Mouse (Mus musculus) CD4-positive helper T cell, adult 2 months (primary cell): Measurements from ENCODE around the gene Gm17728.
"Not testable (repeated sequence)": the region's sequence is repeated elsewhere in the genome, so short reads cannot be mapped to it uniquely, and the experiment has no call there.

ENCODE experiments used
- DNase-seq: peaks from one replicate; pipeline ENCODE4 v3.0.0-alpha.2; 2012; ENCODE audit warnings: low read depth, missing footprints, low spot score

The Gm17728 gene

DNA sequence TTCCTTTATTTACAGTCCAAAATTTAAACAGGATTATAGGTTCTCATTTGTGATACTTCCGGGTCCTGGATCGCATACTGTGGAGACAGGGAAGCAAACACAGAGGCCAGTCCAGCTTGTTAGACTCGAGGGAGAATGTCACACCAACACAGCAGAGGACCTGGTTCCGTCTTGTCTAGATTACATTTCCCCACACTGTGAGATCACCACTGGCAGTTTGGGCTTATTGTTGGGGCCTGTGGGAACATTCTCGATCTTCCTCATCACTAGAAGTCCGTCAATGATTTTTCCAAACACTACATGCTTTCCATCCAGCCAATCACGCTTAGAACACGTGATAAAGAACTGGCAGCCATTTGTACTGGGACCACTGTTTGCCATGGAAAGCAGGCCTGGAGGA is at the start of gene Gm17728:
Gene Gm17728, plus strand, starts transcription at position 301 of the 400 bp plus-strand sequence.
- DNase-seq = not testable (repeated sequence)

DNA sequence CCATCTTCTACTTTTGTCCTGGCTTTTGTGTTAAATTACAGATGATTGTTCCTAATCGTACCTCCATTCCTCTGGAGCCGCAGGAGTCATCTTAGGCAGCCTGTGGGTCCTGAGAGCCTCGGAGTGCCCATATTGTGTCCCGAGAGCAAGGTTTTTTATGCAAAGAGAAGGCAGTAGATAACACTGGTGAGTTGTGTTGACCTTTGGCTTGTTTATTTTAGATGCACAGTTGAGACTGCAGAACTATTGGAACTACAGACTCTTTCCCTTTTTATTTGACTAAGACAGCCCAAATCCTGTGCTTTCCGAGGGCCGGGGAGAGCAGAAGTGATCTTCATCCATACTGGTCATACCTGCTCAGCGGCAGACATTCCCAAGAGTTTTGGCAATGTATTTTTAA is 24.4 kb upstream of the Gm17728 start:
- no peak for DNase-seq

DNA sequence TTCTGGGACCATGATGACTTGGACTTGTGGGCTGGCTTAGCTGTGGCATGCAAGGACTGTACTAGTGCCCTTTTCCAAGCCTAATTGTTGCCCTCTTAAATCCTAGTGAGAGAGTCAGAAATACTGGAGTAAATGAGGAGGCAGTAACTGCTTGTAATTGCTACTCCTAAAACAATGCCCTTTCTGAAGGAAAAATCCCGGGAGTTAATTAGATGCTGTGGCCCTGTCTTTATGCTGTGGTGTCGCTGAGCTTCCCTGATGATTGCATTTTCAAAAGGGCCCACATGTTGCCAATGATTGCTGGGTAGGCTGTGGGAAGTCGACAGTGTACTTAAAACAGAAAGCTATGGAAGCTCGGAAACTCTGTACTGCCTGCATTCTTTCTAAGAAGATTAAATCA is 23.3 kb upstream of the Gm17728 start:
- DNase-seq = no peak

DNA sequence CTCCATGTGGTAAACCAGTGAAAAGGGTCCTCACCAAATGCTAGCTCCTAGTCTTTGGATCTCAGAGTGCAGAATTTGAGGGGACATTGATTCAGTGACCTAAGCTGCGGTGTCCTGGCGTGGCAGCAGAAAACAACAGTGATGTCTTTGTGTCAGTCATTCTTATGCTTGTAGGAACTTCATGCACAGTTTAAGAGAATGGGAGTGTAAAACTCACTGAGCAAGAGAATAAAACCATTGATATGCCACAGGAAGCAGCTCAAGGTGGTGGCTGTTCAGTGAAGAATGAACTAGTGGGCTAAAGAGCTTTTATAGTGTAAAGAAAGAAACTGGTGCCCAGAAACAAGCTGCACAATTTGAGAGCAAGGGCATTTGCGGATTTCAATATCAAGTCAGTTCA is 17.9 kb upstream of the Gm17728 start:
- no peak for DNase-seq

DNA sequence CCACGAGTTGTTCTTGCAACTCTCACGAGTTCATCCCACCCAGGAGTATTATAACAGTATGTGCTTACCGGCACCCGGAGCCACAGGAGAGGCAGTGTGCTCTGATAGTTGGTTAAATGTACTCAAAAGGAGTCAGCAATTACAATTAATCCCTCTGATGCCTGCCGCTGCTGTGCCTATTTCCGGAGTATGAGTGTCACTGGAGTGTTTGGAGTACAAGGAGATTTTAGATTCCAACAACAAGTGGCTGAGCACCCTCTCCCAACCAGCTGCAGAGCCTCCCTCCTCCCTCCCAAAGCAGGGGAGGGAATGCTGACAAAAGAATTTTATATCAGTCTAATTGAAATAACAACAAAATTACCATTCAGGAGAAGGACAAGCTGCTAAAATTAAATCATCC is 14.2 kb upstream of the Gm17728 start:
- no peak for DNase-seq

DNA sequence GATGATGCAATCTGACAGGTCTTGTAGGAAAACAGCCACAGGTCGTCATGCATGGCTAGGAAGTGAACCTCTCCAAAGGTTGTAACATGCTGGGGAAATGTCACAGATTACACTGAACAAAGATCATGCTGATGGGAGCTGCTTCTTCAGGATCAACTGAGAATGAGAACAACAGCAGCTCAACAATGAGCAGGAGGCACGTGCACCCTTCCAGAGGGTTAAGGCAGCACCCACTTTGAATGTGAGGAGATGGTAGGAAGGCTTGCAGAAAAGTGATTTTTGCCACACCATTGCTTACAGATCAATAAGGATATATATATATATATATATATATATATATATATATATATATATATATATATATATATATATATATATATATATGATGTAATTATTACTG is 2.8 kb upstream of the Gm17728 start:
- DNase-seq = no peak

DNA sequence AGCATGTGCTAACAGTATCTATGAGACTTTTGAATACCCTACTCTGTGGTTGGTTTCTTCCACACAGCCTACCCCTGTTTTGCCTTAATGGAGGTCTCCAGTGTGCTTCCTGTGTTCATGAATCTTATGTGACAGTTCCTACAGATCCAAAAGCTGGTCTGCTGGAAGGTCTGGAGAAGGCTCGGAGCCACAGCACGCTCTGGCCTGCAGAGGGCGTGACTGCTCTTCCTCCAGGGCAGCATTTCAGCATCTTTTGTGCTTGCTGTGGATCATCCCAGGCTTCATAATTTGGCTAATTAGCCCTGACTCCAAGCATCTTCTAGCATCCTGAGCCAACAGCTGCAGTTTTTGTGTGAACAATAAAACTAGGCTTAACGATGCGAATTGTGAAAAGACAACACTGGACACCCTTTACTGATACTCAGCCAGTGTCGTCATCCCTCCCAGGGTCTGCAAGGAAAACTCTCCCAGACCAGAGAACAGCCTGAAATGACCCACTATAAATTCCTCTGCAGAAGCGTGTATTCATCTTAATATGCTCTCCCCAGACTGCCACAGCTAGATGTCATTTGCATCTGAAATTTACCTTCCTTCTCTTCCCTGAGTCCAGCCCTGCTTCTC is 6.6 kb downstream of the Gm17728 start:
- no peak for DNase-seq

DNA sequence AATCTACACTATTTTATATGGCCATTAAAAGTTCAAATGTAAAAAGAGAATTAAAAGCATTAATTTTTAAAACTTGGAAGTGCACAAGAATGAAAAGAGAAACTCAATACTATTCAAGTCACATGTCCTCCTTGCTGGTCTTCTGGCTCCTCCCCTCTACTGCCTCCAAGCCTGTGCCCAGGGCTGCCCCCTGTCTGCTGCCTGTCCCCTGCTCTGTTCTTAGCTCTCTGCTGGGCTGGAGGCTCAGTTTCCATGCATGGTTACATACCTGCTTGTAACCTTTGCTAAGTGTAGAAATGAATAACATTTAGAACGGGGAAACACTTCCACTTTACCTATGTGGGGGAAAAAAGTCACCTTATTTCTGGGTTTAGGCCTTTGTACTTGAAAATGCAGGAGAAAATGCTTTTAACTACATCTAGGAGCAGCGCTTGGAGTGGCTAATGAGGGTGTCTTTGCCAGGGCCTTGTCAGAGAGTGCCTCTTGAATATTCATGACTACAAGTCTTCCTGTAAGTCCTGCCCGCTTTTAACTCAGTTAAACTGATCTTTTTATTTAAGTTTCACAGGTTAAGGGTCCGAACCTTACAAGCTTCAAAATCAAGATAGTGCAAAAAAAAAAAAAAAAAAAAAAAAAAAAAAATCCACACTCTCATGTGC is 18.3 kb downstream of the Gm17728 start:
- no peak for DNase-seq

DNA sequence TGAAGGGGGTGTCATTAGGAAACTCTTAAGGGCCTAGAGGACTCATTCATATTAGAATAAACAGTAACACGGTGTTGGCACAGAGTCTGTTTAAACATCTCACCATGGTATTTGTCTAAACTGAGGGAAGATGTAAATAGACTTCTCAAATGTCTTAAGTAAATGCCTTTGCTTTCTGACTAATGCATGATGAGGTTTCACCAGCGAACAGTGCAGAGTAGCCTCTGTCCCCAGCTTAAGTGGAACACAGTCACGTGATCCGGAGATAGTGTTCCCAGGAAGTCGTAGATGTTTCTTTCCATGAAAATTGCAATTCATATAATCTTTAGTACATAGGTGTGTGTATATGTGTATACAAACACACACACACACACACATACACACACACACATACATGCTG is 34.5 kb downstream of the Gm17728 start:
- DNase-seq = no peak

DNA sequence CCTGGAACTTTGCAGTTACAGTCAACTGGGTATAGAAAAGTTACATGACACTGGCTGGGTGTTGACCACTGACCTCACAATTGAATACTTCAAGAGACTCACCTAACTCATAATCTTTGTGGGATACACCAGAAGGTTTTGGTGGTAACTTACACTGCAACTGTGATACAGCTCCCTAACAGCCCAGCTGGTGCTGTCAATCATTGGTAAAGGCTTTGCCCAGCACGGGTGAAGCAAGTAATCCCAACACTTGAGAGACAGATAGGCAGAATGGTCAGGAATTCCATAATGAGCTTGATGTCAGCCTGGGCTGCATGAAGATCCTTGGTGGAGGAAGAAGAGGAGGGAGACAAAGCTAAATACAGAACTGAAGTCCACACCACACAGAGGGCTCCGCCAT is 39.0 kb downstream of the Gm17728 start:
- no peak for DNase-seq
